Mouse (Mus musculus) intestine, embryonic 16.5 days (tissue): ENCODE data around the gene Sh3d21. TPM values are rescaled to one million over a fixed set of nuclear protein-coding genes. Genes with fewer than 3 reads are reported as not detected.
A peak's percentile ranks its signal among the peaks of the same experiment; 100 is the strongest.

Source experiments
- ATAC-seq: fragments of 200-750 bp; cut with Nextera tagmentation; 2 replicates; pipeline ENCODE4 v1.8.0; 2017; ENCODE audit warnings: moderate TSS enrichment, moderate library complexity
- H3K27ac ChIP-seq: fragments of 300-500 bp; sonication (generic); 2 replicates; pipeline ENCODE4 v1.5.1; 2014; ENCODE audit warnings: mild to moderate bottlenecking, low read length
- H3K27me3 ChIP-seq: fragments of 300-500 bp; sonication (generic); replicated peaks from 2 replicates; pipeline ENCODE4 v1.6.1; 2014; ENCODE audit warnings: low read length, control low read depth, mixed read lengths; ENCODE audit not compliant: control insufficient read depth, insufficient read depth
- H3K36me3 ChIP-seq: fragments of 300-500 bp; sonication (generic); 2 replicates; pipeline ENCODE4 v1.6.1; 2014; ENCODE audit warnings: low read length, control low read depth; ENCODE audit not compliant: control insufficient read depth, insufficient read depth
- H3K4me1 ChIP-seq: fragments of 300-500 bp; sonication (generic); 2 replicates; pipeline ENCODE4 v1.6.1; 2014; ENCODE audit warnings: low read length, control low read depth, mixed read lengths; ENCODE audit not compliant: control insufficient read depth, insufficient read depth
- H3K4me2 ChIP-seq: fragments of 300-500 bp; sonication (generic); 2 replicates; pipeline ENCODE4 v1.6.1; 2014; ENCODE audit warnings: low read depth, low read length, control low read depth
- H3K4me3 ChIP-seq: fragments of 300-500 bp; sonication (generic); 2 replicates; pipeline ENCODE4 v1.5.1; 2014; ENCODE audit warnings: mild to moderate bottlenecking, low read length
- H3K9ac ChIP-seq: fragments of 300-500 bp; sonication (generic); 2 replicates; pipeline ENCODE4 v1.6.1; 2014; ENCODE audit warnings: low read depth, low read length
- H3K9me3 ChIP-seq: fragments of 300-500 bp; sonication (generic); 2 replicates; pipeline ENCODE4 v1.6.1; 2016; ENCODE audit warnings: low read length, control low read depth; ENCODE audit not compliant: control insufficient read depth
- WGBS: fragments of 180-500 bp; shearing (Covaris S2); extraction: QIAGEN DNeasy Blood & Tissue Kit; methylation state at CpG from one replicate; pipeline ENCODE4 v1.1.7; 2014; 5-methylcytosine and 5-hydroxymethylcytosine counted together
- polyA plus RNA-seq: library from polyadenylated mRNA; unstranded; fragments of >200 nt; fragmentation: Nextera tagmentation; extraction: Ambion mirVana; gene quantifications from 2 replicates; pipeline ENCODE4 v1.2.1, GENCODE M21; 2015

The Sh3d21 gene
- polyA plus RNA-seq, 1 experiment from 2014 or later = 13.2 TPM

DNA sequence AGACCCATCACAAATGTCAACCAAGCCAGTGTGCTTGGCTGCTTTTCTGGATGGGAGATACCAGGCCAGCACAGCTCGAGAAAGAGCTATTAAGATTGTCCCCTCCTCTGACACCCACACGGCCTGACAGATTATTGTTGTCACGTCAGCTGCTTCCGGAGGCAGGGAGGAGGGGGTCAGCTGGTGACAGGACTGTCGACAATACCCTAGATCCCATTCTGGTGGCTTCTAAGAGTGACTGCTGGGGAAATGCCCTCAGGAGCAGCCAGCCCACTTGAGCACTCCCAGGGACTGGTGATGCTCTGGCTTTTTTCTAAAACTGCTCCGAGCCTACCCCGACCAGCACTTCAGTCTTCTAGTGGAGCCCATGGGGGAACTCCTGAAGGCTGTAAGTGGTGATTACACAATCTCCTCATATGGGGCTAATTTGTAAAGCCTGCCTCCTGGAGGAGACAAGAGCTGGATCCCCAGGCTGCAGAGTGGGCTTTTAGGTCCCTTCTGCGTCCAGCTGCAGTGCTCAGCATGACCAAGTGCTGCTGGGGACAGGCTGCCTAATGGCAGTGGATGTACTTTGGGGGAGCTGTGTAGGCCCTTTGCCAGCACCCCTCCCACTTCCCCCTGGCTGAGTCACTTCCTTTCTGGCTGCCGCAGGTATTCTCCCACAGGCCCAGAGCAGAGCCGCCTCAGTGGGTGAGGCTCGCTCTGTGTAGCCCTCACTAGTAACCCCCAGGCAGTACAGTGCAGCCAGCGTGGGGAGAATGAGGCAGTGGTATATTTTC lies 52.7 kb downstream of the Sh3d21 start:
- Histone ChIP-seq H3K27me3 (no peaks in the 10 kb centered on the region), H3K4me2 (peak overlapping the region; percentile 32), H3K4me1 (peaks cover 45% of the 10 kb centered on the region), H3K4me3 (no peak overlapping the region), H3K36me3 (no peaks in the 10 kb centered on the region), H3K9me3 (no peaks in the 10 kb centered on the region), H3K9ac (peak overlapping the region; percentile 48), H3K27ac (peak overlapping the region; percentile 81)
- WGBS = 13% methylated on average over 12 of the region's 12 CpGs
- peak; percentile 79 for ATAC-seq

DNA sequence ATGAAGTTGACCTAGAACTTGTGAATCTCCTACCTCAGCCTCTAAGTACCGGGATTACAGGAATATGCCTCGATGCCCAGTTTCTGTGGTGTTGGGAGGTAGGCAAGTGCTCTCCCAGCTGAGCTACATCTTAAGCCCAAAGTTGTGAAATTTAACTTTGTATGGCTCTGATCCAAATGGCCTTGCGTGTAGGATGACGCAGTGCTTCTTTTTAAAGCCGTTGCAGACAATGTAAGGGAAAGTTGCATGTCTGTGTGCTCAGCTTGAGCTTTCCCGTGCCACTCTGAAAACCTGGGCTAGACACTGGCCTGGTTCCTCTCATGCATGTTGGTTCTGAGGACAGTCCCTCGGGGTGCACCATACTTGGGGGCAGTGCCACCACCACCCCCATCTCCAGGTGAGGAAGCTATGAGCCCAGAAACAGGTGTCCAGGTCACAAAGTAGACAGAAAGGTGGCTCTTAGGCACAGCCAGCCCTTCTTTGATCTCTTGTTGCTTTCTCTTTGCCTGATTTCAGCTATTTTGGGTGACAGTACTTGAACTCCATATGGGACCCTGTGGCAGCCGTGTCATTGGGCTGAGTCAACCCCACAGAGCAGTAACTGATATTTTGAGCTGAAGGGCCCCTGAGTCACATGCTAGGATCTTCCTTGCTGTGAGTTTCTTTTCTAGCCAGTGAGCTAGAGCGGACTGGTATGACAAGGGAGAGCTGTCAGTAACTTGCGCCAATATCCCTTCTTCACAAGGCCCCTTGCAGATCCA lies 53.5 kb downstream of the Sh3d21 start:
- ATAC-seq = 0 out of 2 replicates have a peak, but pooled peaks have one; percentile 5
- Histone ChIP-seq H3K4me3 (no peak overlapping the region), H3K4me1 (peaks cover 51% of the 10 kb centered on the region), H3K27me3 (no peaks in the 10 kb centered on the region), H3K9me3 (no peaks in the 10 kb centered on the region), H3K4me2 (peak overlapping the region; percentile 32; the same call in 1 of the 2 replicates), H3K9ac (peak overlapping the region; percentile 48), H3K27ac (peak overlapping the region; percentile 81), H3K36me3 (no peaks in the 10 kb centered on the region)
- WGBS = 71% methylated on average over 10 of the region's 10 CpGs

DNA sequence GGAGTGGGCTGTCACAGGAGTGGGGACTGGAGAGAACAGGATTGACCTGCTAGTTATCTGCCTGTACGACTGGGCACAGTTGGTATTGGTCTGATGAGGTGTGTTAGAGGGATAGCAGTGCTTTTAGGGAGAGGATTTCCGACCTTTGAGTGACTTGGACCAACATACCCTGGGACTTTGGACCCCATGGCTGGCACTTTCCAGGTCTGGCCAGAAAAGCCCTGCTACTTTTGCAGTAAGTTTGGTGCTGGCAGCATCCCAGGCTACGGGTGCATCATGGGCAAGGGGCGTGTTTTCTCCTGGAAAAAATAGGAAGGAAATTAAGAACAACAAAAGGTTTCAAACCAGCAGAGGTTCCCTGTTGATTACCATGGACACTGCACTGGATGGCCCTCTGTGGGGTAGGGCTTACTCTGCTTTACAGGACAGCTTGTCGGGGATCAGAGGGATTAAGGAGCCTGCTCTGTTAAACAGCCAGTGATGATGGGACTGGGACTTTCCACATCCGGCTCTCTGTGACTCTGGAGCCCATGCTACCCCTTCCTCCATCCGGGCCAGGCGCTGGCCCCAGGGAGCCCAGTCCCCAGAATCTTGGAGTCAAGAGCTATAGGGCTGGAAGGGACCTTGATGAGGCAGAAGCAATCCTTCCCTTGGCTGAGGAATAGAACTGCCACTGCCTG lies 55.1 kb downstream of the Sh3d21 start:
- no peaks in the 10 kb centered on the region for H3K27me3 ChIP-seq
- H3K9me3 ChIP-seq = no peaks in the 10 kb centered on the region
- H3K4me3 ChIP-seq = no peak overlapping the region
- 70% methylated on average over 8 of the region's 8 CpGs for WGBS
- no peak for ATAC-seq
- peaks cover 50% of the 10 kb centered on the region for H3K4me1 ChIP-seq
- H3K36me3 ChIP-seq = no peaks in the 10 kb centered on the region
- no peak overlapping the region for H3K4me2 ChIP-seq
- no peak overlapping the region; the same call in 1 of the 2 replicates for H3K27ac ChIP-seq
- 0 out of 2 replicates have a peak overlapping the region, but pooled peaks have one; percentile 11 for H3K9ac ChIP-seq

DNA sequence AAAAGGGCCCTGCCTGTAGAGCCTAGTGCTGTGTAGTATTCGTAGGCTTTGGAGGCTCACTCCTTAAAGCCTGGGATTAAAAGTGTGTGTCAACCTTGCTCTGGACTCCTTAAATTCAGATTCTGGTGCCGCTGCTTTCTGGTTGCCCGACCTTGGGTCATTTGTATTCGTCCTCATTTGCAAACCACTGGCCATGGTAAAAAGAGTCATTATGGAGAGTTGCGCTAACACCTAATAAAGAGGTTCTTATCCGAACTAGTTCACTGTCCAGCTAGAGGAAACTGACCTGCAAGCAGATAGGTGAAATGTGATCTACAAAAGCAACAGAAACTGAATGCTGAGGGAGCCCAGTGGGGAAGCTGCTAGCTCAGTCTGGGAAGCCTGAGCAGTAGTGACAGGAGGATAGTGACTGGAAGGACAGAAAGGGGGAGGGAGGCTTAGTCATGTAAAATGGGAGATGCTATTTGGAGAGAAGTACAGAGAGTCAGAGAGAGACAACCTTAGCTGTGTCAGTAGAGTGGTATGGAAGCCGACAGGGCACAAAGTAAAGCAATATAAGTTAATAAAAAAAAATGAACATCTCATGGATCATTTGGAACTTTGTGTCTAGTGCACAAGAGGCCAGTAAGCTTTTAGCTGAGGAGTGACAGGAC lies 58.0 kb downstream of the Sh3d21 start:
- peak overlapping the region; percentile 87; the same call in 1 of the 2 replicates for H3K9ac ChIP-seq
- 59% methylated on average over 7 of the region's 7 CpGs for WGBS
- ATAC-seq = no peak

DNA sequence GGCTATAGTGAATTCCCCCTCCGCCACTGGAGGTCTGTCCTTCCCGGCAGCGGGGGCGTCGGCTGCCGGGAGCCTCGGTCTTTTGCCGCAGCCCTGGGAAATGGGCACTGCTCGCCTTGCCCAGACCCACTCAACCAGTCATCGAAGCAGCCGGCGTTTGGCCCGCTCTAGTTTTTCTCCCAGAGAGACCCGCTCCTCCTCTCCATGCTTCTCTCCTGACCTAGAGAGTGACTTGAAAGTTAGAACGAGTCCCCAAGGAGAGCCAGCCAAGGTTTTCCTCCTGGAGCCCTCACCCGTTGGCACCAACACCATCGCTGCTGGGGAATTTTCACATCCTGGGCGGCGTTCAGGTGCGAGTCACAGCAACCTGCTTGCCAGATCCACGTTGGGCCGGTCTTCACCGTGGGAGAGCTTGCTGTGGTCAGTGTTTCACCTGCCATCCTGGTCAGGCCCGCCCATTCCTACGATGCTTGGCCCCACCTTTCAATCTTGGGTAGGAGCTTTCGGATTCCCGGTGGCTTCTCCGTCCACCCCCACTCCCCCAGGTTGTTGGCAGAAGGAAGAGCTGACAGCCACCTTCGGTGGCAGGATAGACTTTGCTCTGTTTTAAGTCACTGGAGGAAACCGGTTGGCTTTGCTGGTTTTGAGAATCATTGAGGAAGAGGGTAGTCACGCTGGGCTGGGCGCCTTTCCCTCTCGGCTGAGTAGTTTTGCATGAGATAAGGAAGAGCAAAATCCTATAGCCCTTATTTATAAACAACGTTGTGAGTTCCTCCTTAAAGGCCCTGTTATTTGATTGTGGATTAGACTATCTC lies 58.8 kb downstream of the Sh3d21 start:
- Histone ChIP-seq H3K9me3 (no peaks in the 10 kb centered on the region), H3K9ac (peak overlapping the region; percentile 87), H3K4me2 (peak overlapping the region; percentile 83), H3K4me1 (peaks cover 38% of the 10 kb centered on the region), H3K36me3 (no peaks in the 10 kb centered on the region; the same call in 1 of the 2 replicates), H3K4me3 (peak overlapping the region; percentile 85), H3K27me3 (no peaks in the 10 kb centered on the region), H3K27ac (peak overlapping the region; percentile 83)
- peak; percentile 26 for ATAC-seq
- WGBS = 2% methylated on average over 32 of the region's 34 CpGs

More for the DNA sequence above, 58.0 kb downstream of the Sh3d21 start:
- no peaks in the 10 kb centered on the region; the same call in 1 of the 2 replicates for H3K36me3 ChIP-seq
- peak overlapping the region; percentile 85 for H3K4me3 ChIP-seq
- H3K4me2 ChIP-seq = peak overlapping the region; percentile 83
- peak overlapping the region; percentile 83; the same call in 1 of the 2 replicates for H3K27ac ChIP-seq
- peaks cover 46% of the 10 kb centered on the region for H3K4me1 ChIP-seq
- no peaks in the 10 kb centered on the region for H3K9me3 ChIP-seq
- no peaks in the 10 kb centered on the region for H3K27me3 ChIP-seq

DNA sequence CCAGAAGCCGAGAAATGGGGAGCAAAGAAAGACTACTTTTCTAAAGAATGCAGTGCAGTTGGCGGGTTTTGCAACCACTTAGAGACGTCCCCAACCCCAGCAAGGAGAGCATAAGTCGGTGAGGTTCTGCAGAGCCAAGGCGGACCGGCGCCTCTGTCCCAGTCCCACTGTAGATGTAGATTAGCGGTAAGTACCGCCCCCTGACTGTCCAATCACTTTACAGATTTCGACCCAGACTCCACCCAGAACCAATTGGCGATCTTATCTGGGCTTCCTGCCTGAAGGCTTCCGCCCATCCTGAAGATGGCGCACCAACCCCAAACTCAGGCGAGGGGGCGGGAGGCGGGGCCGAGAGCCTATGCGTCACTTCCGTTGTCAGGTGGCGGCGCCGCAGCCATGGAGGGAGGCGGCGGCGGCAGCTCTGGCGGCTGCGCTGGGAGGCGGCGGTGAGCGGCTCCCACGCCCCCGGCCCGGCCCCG lies 59.7 kb downstream of the Sh3d21 start, which contains the start of gene Stk40:
TSS of gene Stk40 (plus strand) at position 368 of the 479 bp plus-strand sequence.
- H3K27me3 ChIP-seq = no peaks in the 10 kb centered on the region
- 2% methylated on average over 34 of the region's 34 CpGs for WGBS
- peak; percentile 96 for ATAC-seq

DNA sequence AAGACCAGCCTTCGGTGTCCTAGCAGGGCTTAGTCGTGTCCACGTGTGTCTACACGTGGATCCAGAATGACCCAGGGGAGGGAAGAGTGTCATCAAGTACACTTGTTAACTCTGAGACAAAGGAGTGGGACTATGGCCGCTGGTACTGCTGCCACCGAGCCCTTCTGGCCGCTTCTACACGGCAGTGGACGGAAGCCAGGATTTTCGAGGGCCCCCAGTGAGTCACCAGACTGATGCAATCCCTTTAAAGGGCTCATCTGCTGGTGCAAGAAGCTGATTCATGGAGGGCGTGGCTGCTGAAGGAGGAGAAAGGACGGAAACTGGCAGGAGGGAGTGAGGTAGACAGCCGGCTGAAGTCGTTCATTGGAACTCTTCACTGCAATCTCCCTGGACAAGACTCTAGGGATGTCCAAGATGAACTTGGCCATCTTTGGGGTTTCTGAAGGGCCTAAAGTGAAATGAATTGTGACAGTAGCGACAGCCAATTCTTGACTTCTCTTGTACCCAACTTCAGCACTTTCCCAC lies 60.2 kb downstream of the Sh3d21 start:
- no peaks in the 10 kb centered on the region; the same call in 1 of the 2 replicates for H3K36me3 ChIP-seq
- 1% methylated on average over 15 of the region's 15 CpGs for WGBS
- no peaks in the 10 kb centered on the region for H3K27me3 ChIP-seq
- peak overlapping the region; percentile 83 for H3K27ac ChIP-seq
- H3K9ac ChIP-seq = peak overlapping the region; percentile 45
- peak overlapping the region; percentile 85 for H3K4me3 ChIP-seq
- peaks cover 33% of the 10 kb centered on the region for H3K4me1 ChIP-seq
- peak; percentile 86 for ATAC-seq
- H3K9me3 ChIP-seq = no peaks in the 10 kb centered on the region
- peak overlapping the region; percentile 83 for H3K4me2 ChIP-seq

More for the DNA sequence above, 59.7 kb downstream of the Sh3d21 start, which contains the start of gene Stk40:
- Histone ChIP-seq H3K9ac (peak within 1 kb of the TSS; percentile 87), H3K4me1 (peaks cover 37% of the 10 kb centered on the region), H3K4me2 (peak within 1 kb of the TSS; percentile 83), H3K36me3 (no peaks in the 10 kb centered on the region; the same call in 1 of the 2 replicates), H3K9me3 (no peaks in the 10 kb centered on the region), H3K27ac (peak within 1 kb of the TSS; percentile 83), H3K4me3 (peak within 1 kb of the TSS; percentile 85)
